Mouse (Mus musculus) T-helper 1 cell (primary cell): ENCODE data around the gene Sema3c.

Experiments
- in situ Hi-C: fragments of 300-600 bp; cut with MboI, MseI; formaldehyde crosslinking; loops from one replicate; pipeline ENCODE4 v1.15.1; 2025; ENCODE audit warnings: high pct_unique_total_duplicates

Gene Sema3c

GRCm38 (mm10) chr5:17776571-17776970 lies 202.5 kb downstream of the Sema3c start:
- in situ Hi-C loops = no loop called here
